Mouse (Mus musculus) monocyte, adult 2 months (primary cell): ENCODE data around the gene Nudt12.

ENCODE experiments used
- DNase-seq, 2 experiments: peaks; one replicate each; pipeline ENCODE4 v3.0.0; 2022; ENCODE audit warnings: low spot score in 2 of 2, low read depth in 1 of 2

The Nudt12 gene

DNA sequence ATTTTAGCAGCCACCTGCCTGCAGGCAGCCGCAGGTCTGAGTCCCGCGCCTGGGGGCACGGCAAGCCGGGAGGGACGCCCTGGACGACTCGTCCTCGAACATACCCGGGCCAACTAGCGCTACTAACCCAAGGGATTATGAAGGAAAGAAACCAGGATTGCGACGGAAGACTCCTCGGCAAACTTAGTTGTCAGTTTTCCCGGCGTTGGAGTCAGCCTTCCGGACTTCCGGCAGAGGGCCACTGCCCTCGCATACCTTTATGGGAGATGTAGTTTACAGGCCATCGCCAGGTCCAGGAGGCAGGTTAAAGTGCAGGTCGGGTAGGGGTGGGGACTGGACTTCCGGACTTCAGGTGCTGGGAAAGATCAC lies at the start of gene Nudt12:
Nudt12 (minus strand) TSS at position 282 of the 369 bp plus-strand sequence.
- DNase-seq = no peak

DNA sequence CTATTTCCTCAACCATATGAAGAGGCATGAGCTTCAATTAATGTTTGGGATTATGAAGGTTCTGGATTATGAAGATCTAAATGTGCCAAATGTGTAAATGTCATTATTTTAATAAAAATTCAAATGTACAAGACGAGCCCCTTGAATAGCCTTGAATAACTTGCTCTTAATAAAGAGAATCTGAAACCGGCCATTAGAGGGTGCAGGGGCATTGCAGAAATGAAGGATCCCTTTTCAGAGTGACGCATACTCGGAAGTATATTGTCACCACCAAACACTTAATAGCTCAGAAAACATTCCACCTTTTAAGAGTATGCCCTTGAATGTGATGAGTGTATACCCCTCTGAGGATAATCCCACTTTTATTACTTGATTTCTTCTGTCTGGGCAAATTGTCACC lies 40.1 kb upstream of the Nudt12 start:
- DNase-seq = no peak

DNA sequence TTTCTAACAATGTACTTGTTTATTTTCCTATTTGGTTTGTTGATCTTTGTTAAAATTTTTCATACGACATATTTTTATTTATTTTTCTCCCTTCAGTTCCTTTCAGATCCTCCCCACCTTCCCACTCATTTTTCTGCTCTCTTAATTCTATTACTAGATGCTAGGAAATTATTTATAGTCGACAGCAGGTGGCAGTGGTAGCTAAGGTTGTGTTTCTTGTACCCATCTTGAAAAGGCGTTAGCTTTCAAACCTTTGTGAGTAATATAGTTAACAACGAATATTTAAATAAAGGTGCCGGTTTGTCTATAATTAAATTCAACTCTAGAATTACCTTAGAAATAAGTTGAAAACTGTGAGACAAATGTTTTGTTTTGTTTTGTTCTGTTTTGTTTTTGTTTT lies 26.6 kb upstream of the Nudt12 start:
- DNase-seq = no peak

DNA sequence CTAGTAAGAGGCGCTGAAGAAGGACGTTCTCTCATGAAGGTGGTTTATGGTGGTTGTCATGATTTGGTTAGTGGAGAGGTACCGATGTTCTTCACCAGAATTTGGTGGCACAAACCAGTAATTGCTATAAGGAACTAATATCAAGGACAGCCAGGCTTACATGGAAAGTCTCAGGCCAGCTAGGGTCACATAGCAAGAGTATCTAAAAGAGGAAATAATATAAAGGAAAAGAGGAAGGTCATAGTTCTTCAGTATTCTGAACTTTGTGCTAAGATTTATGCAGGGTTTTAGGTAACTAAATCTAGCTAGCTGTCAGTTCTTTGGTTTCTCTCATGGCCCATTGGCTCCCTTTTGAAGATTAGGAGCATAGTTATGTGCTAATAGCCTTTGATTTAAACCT lies 20.3 kb upstream of the Nudt12 start:
- no peak for DNase-seq

DNA sequence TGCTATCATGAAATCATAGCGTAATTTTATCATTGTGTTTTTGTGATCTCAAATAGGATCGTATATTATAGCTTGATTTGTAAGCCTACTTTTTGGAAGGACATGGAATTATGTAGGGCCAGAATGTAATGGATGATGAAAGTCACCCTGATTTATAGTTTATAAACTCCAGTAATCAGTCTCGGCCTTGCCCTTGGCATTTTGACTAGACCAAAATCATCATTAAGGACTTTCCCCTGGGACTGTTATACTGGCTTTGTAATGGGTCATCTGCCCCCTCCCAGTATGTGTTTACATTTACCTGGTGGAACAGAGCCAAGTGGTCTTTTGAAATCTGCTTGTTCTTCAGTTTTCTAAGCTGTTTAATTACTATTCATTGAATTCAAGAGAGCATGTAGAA lies 13.2 kb upstream of the Nudt12 start:
- no peak for DNase-seq

DNA sequence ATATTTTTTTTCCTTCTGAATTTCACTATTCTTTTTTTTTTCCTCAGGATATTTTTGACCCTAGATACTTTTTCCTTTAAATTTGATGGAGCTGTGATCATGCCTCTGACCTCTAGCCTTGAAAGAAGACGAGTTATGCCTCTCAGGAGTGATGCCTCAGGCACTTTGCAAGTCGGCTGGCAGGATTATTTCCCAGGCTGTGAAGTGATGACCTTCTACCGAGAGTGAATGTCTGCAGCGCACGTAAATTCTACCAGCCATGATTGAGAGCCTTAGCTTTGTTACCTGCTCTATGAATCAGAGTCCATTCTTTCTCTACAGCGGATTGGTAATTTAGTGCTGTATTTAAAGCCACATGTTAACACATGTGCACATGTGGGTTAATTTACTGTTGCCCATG lies 11.3 kb upstream of the Nudt12 start:
- DNase-seq = no peak

DNA sequence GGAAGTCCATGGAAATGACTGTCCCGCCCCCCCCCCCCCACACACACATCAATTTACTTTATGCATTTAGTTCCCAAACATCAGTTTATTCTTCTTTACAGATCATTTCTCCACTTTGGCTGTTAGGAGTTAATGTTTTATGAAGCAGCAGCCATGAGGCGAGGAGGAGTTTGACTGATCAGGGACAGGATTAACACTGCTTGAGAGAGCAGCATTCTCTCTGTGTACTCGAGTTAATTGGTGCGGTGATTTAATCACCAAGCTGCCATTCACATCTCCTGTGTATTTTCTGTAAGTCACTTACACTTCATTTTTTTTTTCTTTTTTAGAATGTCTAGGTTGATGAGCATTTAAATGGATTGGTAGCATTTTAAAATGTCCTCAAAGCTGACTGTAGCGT lies 10.8 kb upstream of the Nudt12 start:
- no peak for DNase-seq

DNA sequence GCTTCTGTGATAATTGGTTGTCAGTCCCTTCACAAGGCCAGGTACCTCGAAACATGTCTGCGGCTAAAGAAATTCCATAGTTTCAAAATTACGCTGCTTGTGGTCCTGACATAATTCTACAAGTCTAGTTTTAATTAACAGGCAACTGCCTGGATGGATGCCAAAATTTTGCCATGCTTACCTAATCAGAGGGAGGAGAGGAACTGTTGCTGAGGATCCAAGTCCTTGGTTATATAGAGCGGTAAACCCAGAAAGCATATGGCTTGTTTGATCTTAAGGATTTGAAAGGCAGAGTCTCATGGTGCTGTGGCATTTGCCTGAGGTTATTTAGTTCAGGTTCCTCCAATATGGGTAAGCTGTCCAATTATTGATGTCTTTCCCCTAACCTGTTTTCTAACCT lies 5.5 kb upstream of the Nudt12 start:
- DNase-seq = no peak

DNA sequence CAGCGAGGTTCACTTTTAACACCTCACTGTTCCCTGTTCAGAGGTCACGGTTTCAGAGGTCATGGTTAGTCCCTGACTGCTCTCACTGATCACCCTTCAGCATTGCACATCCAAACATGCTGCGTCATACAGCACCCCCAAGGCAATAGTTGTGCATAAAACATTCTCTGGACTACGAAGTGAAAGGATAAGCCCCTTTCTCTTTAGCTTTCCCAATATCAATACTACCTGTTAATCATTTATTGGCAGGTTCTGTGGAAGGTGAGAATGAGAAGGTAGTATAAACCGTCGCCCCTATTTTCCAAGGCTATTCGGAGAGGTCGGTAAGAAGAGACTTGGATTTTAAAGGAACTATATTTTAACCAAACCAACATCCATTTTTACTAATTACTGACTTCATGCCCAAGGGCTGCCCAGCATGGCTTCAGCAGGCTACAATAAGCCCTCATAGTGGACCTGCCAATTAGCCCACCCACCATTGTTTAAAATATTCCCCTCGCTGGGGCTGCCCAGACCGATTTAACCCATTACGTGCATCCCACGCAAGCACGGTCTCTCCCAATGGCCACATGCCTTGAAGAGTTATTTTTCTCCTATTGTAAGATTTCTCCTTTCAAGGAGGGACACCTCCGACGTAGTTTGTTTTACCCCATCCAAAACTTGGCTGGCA lies 616 bp downstream of the Nudt12 start:
- DNase-seq = no peak

DNA sequence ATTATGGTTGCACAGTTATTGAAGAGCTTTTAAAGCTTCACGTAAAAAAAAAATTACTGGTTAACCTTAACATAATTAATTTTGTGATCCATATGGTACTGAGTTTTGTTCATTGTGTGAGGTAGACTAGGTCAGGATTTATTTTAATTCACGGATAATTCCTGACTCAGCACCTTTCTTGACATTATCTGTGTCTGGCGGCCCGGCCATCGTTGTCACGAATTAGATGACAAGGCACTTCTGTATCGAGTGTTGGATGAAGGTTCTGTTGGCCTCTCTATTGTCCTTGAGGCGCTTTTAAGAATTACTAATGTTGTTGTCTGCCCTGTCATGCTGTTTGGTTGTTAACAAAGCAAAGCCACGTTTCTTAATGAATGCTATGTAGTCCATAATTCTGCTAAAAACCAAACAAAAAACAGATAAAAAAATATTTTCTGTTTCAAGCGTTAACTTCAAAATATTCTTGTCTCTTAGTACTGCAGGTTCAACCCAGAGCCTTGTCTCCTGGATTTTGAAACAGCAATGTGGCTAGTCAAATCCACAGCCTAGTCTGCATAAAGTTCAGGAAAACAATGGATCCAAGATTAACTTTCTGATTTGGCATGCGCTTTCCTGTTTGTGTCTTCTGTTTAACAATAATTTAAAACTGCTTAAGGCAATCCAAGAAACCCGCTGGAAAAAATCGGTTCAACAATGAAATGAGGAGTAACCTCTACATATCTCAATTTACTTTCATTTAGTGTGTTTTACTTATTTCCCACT lies 1.4 kb downstream of the Nudt12 start:
- no peak for DNase-seq

DNA sequence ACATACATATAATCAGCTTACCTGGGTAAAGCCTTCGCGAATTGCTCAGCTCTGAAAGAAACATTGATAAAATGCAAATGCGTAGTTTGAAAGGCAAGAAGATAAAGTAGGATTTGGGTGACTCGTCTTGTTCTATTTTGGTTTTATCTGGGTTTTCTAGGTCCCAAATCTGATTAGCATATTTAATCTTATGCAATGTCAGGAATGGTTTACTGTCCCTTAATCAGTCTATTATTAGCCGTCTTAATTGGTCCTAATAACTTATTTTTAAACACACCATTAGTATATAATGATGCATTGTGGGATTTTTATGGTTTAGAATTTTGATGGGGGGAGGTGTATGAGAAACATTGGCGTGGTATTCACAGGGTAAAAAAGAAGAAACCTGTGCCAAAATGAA lies 21.9 kb downstream of the Nudt12 start, which contains the start of gene Pdzph1:
Pdzph1 (minus strand) TSS at position 101 of the 400 bp plus-strand sequence.
- no peak for DNase-seq

DNA sequence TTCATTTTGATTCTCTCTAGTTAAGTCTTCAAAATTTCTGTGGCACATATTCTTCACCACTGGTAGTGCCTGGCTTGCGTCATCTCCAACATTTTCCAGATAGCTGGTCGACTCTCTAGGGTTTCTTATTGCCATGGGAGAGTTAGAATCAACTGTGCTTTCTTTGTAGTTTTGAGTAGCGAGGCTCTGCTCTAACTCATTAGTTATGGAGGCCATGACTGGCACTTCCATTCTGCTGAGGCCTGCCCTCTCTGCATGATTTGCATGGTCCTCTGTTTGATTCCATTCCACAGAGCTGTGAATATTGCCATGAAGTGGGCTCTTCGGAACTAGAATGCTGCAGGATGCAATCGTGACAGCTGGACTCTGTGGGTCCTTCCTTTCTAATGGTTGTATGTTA lies 39.9 kb downstream of the Nudt12 start:
- DNase-seq = no peak

DNA sequence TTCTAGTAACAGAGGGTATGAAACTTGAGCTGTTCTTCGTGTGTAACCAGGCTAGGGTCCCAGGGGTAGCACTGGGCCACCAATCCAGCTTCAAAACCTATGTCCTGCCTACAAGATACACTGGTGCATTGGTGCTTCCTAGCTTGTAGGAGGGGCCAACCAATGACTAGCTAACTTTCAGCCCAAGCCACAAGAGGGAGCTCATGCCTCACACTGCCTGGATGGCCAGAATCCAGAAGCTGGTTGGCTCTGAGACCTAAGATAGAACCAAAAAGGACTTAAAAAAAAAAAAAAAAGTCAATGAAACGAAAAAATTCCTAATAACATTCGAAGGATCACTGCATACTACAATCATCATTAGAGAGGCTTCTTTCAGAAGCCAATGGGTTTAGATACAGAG lies 53.3 kb downstream of the Nudt12 start:
- no peak for DNase-seq

DNA sequence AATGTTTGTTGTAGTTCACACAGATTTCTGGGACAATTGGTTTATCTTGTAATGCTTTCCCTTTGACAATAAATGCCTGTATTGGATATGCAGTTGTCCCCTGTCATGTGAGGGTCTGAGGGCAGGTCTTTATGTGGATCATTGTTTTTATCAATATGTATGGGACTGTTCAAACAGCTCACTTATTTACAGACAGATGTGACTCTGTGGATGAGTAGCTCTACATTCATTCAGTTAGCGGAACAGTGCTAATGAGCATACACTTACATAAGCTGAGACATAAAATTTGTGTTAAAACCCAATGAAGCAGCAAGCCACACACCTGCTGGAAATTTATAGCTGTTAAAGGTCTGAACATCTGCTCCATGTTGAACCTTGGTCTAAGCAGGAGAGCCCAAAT lies 56.1 kb downstream of the Nudt12 start:
- DNase-seq = no peak
